Mouse (Mus musculus): ENCODE data around the gene Erg. TPM values are rescaled to one million over a fixed set of nuclear protein-coding genes. Genes with fewer than 3 reads are reported as not detected.

Erg gene
- total and polyA plus RNA-seq, 3 experiments: 0.11 to 0.81 (median 0.34) TPM

GRCm38 (mm10) chr16:95374646-95375045, 211.7 kb downstream of the Erg start:
- no peak for DNase-seq (ENCODE audit: extremely low read depth)
- no peaks in the 10 kb centered on the region for H3K79me2 ChIP-seq (replicated peaks; ENCODE audit: control insufficient read depth, extremely low read depth, insufficient read depth, poor library complexity, severe bottlenecking)
- H3K27me3 ChIP-seq (replicated peaks): no peaks in the 10 kb centered on the region
- no peak overlapping the region for H3K27ac ChIP-seq (ENCODE audit: insufficient read depth, low read depth)
- TF ChIP-seq MAFK (IDR thresholded peaks at IDR 0.05; ENCODE audit: insufficient replicate concordance, low read length): no peak
- no peak for TF ChIP-seq ZKSCAN1 (IDR thresholded peaks at IDR 0.05; ENCODE audit: borderline replicate concordance, low read depth, low read length)
- TF ChIP-seq EP300 (IDR thresholded peaks at IDR 0.05; ENCODE audit: low read length): no peak
- no peak for TF ChIP-seq MYC (IDR thresholded peaks at IDR 0.05; ENCODE audit: low read depth, low read length)
- no peak for TF ChIP-seq RAD21 (IDR thresholded peaks at IDR 0.05; ENCODE audit: low read depth, low read length)
- TF ChIP-seq JUN (IDR thresholded peaks at IDR 0.05; ENCODE audit: insufficient read depth, low read depth, low read length): no peak
- TF ChIP-seq SMC3 (IDR thresholded peaks at IDR 0.05; ENCODE audit: low read depth, low read length): no peak
- TF ChIP-seq POLR2AphosphoS2 (IDR thresholded peaks at IDR 0.05; ENCODE audit: low read depth, low read length): no peak
- TF ChIP-seq ZC3H11A (IDR thresholded peaks at IDR 0.05; ENCODE audit: low read depth, low read length): no peak
- H3K4me1 ChIP-seq (ENCODE audit: control insufficient read depth in 1 of 2, insufficient read depth in 2 of 2): peaks cover 0 to 7% of the 10 kb centered on the region in 2 experiments; a peak in 1 of 4 replicates
- no peak overlapping the region for H3K4me2 ChIP-seq (ENCODE audit: insufficient read depth, low read depth, poor library complexity, severe bottlenecking)
- H3K9ac ChIP-seq (ENCODE audit: insufficient read depth, low read depth): no peak overlapping the region
- dilution Hi-C loops (cut with MboI; ENCODE audit: extremely low pct_ligation_motif_present, extremely low pct_unique_long_range_greater_than_20kb, low sequenced_read_pairs): no loop called here
- H3K36me3 ChIP-seq (replicated peaks in 1 of 2; ENCODE audit: control insufficient read depth in 1 of 2, insufficient read depth in 1 of 2, low read length in 1 of 2): no peaks in the 10 kb centered on the region
- no peak overlapping the region for H3K4me3 ChIP-seq (replicated peaks in 1 of 3; ENCODE audit: low read depth in 2 of 3, low read length in 2 of 3, poor library complexity in 1 of 3)
- in situ Hi-C loops (cut with MboI; ENCODE audit: low pct_ligation_motif_present, low pct_unique_long_range_greater_than_20kb, low sequenced_read_pairs): no loop called here
- no peaks in the 10 kb centered on the region for H3K9me3 ChIP-seq (replicated peaks; ENCODE audit: low read length)

DNA sequence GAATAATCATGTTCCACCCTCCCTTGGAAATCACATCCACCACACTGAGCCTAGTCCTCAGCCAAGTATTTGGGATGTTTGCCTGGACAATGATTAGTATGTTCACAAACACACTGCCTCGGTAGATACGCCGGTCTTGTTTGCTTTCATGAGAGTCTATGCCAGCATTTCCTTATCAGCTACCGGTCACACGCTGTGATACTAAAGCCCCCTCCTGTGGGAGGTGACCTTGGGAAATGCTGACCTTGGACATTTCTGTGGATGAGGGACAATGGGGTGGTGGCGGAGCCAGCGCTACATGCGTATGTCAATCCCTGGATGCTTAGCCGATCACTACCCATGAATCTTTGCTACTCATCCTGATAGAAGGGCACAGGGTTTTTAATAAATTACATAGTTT, 213.4 kb downstream of the Erg start:
- no peaks in the 10 kb centered on the region for H3K36me3 ChIP-seq (replicated peaks in 1 of 2; ENCODE audit: control insufficient read depth in 1 of 2, insufficient read depth in 1 of 2, low read length in 1 of 2)
- no peaks in the 10 kb centered on the region for H3K9me3 ChIP-seq (replicated peaks; ENCODE audit: low read length)
- TF ChIP-seq TBP (conservative IDR thresholded peaks at IDR 0.05; ENCODE audit: low read depth, low read length) (no peak), JUN (IDR thresholded peaks at IDR 0.05; ENCODE audit: insufficient read depth, low read depth, low read length) (no peak), USF2 (conservative IDR thresholded peaks at IDR 0.05; ENCODE audit: low read depth, low read length) (no peak), ELF1 (IDR thresholded peaks at IDR 0.05; ENCODE audit: low read depth, low read length) (no peak), MXI1 (IDR thresholded peaks at IDR 0.05; ENCODE audit: low read depth, low read length) (no peak), SIN3A (IDR thresholded peaks at IDR 0.05; ENCODE audit: low read length) (no peak), ZKSCAN1 (IDR thresholded peaks at IDR 0.05; ENCODE audit: borderline replicate concordance, low read depth, low read length) (no peak), E2F4 (IDR thresholded peaks at IDR 0.05; ENCODE audit: insufficient replicate concordance, low read depth, low read length) (no peak)
- no peak overlapping the region for H3K4me3 ChIP-seq (replicated peaks in 1 of 3; ENCODE audit: low read depth in 2 of 3, low read length in 2 of 3, poor library complexity in 1 of 3)
- H3K4me2 ChIP-seq (ENCODE audit: insufficient read depth, low read depth, poor library complexity, severe bottlenecking): no peak overlapping the region
- no peaks in the 10 kb centered on the region for H3K4me1 ChIP-seq (ENCODE audit: control insufficient read depth in 1 of 2, insufficient read depth in 2 of 2)
- no peak overlapping the region for H3K9ac ChIP-seq (ENCODE audit: insufficient read depth, low read depth)
- in situ Hi-C loops (cut with MboI; ENCODE audit: low pct_ligation_motif_present, low pct_unique_long_range_greater_than_20kb, low sequenced_read_pairs) (no loop called here), dilution Hi-C loops (cut with MboI; ENCODE audit: extremely low pct_ligation_motif_present, extremely low pct_unique_long_range_greater_than_20kb, low sequenced_read_pairs) (no loop called here)
- no peaks in the 10 kb centered on the region for H3K79me2 ChIP-seq (replicated peaks; ENCODE audit: control insufficient read depth, extremely low read depth, insufficient read depth, poor library complexity, severe bottlenecking)
- no peaks in the 10 kb centered on the region for H3K27me3 ChIP-seq (replicated peaks)
- H3K27ac ChIP-seq (ENCODE audit: insufficient read depth, low read depth): no peak overlapping the region
- DNase-seq (ENCODE audit: extremely low read depth): no peak
